15 mouse cellular contexts compared by ENCODE assay signal in genomic region chr1:63932484-63932883, GRCm38 (mm10).
"Had no signal": no experiment of that assay in that cellular context is flagged by ENCODE, and none has a peak within 500 bp of the region (broad histone marks: within the 10 kb centered on the region; RNA-seq: fewer than 3 reads in every experiment).

No protein-coding gene starts in this region.

- H3K4me3 ChIP-seq: limb, embryonic 15.5 days; liver, embryonic 12.5 days; midbrain, embryonic 12.5 days; neural tube, embryonic 13.5 days had no signal

- H3K4me1 ChIP-seq: limb, embryonic 15.5 days; liver, embryonic 12.5 days had no signal

- H3K27me3 ChIP-seq: limb, embryonic 15.5 days; liver, embryonic 12.5 days had no signal

- ATAC-seq: liver, embryonic 12.5 days; midbrain, embryonic 16.5 days had no signal

- H3K36me3 ChIP-seq: limb, embryonic 15.5 days; liver, embryonic 12.5 days; midbrain, embryonic 12.5 days; neural tube, embryonic 13.5 days had no signal

- H3K9me3 ChIP-seq: limb, embryonic 15.5 days; liver, embryonic 12.5 days; midbrain, embryonic 12.5 days; neural tube, embryonic 13.5 days had no signal

- H3K27ac ChIP-seq: limb, embryonic 15.5 days; liver, embryonic 12.5 days; midbrain, embryonic 12.5 days; neural tube, embryonic 13.5 days; stomach, postnatal 0 days had no signal

- H3K4me2 ChIP-seq: limb, embryonic 15.5 days; liver, embryonic 12.5 days; lung, embryonic 14.5 days; midbrain, embryonic 12.5 days; neural tube, embryonic 13.5 days had no signal

- DNase-seq: kidney, postnatal 14 days; layer of hippocampus, adult 9-11 months; layer of hippocampus, postnatal 36 days; lung, embryonic 14.5 days; lung, postnatal 10 days; lung, postnatal 4 days; right cerebral cortex, adult 18-20 months; right cerebral cortex, postnatal 25 days; thymus, postnatal 4 days had no signal

- H3K9ac ChIP-seq: limb, embryonic 15.5 days; liver, embryonic 12.5 days; lung, embryonic 14.5 days; midbrain, embryonic 12.5 days; neural tube, embryonic 13.5 days had no signal
